Mouse (Mus musculus): ENCODE data around the gene Hist1h2br. TPM values are rescaled to one million over a fixed set of nuclear protein-coding genes. Genes with fewer than 3 reads are reported as not detected.
"Not testable (repeated sequence)": the region's sequence is repeated elsewhere in the genome, so short reads cannot be mapped to it uniquely, and the experiment has no call there.

The Hist1h2br gene
- 27.4 and 35.4 TPM in 2 replicates for polyA plus RNA-seq (2012; rRNA removed)

- not testable (repeated sequence) for H3K36me3 ChIP-seq (ENCODE audit: control insufficient read depth, insufficient read depth, low read length)
Measured at GRCm38 (mm10) chr13:21833461-21833860, at the start of gene Hist1h2br, which contains the start of gene Hist1h2ap. TSS of gene Hist1h2br (plus strand) at chr13:21833743. TSS of gene Hist1h2ap (minus strand) at chr13:21833507.

GRCm38 (mm10) chr13:21784311-21784710, 49.2 kb upstream of the Hist1h2br start:
- 69% methylated on average over 6 of the region's 6 CpGs for WGBS
- Histone ChIP-seq H3K4me3 (ENCODE audit: low read depth, low read length) (no peak overlapping the region), H3K27ac (ENCODE audit: insufficient read depth, low read depth, low read length) (no peak overlapping the region), H3K4me1 (ENCODE audit: control insufficient read depth, insufficient read depth, insufficient read length, low read length) (0 out of 2 replicates have a peak, but pooled peaks cover 2% of the 10 kb centered on the region), H3K36me3 (ENCODE audit: control insufficient read depth, insufficient read depth, low read length) (no peaks in the 10 kb centered on the region), H3K27me3 (ENCODE audit: control insufficient read depth, insufficient read depth, low read length) (no peaks in the 10 kb centered on the region)
- no peak for TF ChIP-seq CTCF (IDR thresholded peaks at IDR 0.05; ENCODE audit: extremely low read depth, insufficient read length, insufficient replicate concordance, low read depth, low read length)
- no peak for TF ChIP-seq POLR2A (IDR thresholded peaks at IDR 0.05; ENCODE audit: low read depth, low read length)

More at GRCm38 (mm10) chr13:21833461-21833860, at the start of gene Hist1h2br, which contains the start of gene Hist1h2ap:
- not testable (repeated sequence) for H3K27me3 ChIP-seq (ENCODE audit: control insufficient read depth, insufficient read depth, low read length); H3K4me3 ChIP-seq (ENCODE audit: low read depth, low read length); H3K27ac ChIP-seq (ENCODE audit: insufficient read depth, low read depth, low read length); H3K4me1 ChIP-seq (ENCODE audit: control insufficient read depth, insufficient read depth, insufficient read length, low read length)
- no CpG with 5 or more reads among the region's 24 CpGs for WGBS

GRCm38 (mm10) chr13:21786189-21786898, 47.2 kb upstream of the Hist1h2br start:
- Histone ChIP-seq H3K36me3 (ENCODE audit: control insufficient read depth, insufficient read depth, low read length) (no peaks in the 10 kb centered on the region), H3K27ac (ENCODE audit: insufficient read depth, low read depth, low read length) (peak overlapping the region; percentile 75), H3K27me3 (ENCODE audit: control insufficient read depth, insufficient read depth, low read length) (no peaks in the 10 kb centered on the region), H3K4me3 (ENCODE audit: low read depth, low read length) (peak overlapping the region; percentile 60), H3K4me1 (ENCODE audit: control insufficient read depth, insufficient read depth, insufficient read length, low read length) (no peaks in the 10 kb centered on the region)
- 9% methylated on average over 8 of the region's 8 CpGs for WGBS
- TF ChIP-seq POLR2A (IDR thresholded peaks at IDR 0.05; ENCODE audit: low read depth, low read length) (no peak), CTCF (IDR thresholded peaks at IDR 0.05; ENCODE audit: extremely low read depth, insufficient read length, insufficient replicate concordance, low read depth, low read length) (no peak)

DNA sequence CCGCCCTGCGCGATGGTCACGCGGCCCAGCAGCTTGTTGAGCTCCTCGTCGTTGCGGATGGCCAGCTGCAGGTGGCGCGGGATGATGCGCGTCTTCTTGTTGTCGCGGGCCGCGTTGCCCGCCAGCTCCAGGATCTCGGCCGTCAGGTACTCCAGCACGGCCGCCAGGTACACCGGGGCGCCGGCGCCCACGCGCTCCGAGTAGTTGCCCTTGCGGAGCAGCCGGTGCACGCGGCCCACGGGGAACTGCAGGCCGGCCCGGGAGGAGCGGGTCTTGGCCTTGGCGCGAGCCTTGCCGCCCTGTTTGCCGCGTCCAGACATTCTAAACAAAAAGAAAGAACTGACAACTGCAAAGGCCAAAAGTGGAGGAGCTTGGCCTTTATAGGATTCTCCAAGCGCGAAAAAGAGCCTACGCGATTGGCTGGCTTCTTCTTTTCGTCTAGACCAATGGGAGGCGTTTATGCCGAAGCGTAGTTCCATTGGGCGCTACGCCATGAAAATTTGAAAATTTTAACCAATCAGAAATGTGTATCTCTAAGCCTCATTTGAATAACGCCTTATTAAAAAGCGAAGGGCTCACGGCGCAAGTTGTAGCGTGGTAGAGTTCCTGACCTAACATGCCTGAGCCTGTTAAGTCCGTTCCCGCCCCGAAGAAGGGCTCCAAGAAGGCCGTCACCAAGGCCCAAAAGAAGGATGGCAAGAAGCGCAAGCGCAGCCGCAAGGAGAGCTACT, 46.5 kb upstream of the Hist1h2br start, which contains the start of the genes Hist1h2an and Hist1h2bp:
Hist1h2an (minus strand) TSS at position 320 of the 731 bp plus-strand sequence.
Hist1h2bp (plus strand) TSS at position 563 of the 731 bp plus-strand sequence.
- H3K4me1 ChIP-seq (ENCODE audit: control insufficient read depth, insufficient read depth, insufficient read length, low read length) = not testable (repeated sequence)
- H3K27ac ChIP-seq (ENCODE audit: insufficient read depth, low read depth, low read length) = peak within 1 kb of the TSS; percentile 75
- WGBS = under 1% methylated on average over 43 of the region's 63 CpGs

GRCm38 (mm10) chr13:21787760-21788593, 45.6 kb upstream of the Hist1h2br start:
- Histone ChIP-seq H3K4me3 (ENCODE audit: low read depth, low read length) (peak overlapping the region; percentile 33), H3K27me3 (ENCODE audit: control insufficient read depth, insufficient read depth, low read length) (no peaks in the 10 kb centered on the region), H3K27ac (ENCODE audit: insufficient read depth, low read depth, low read length) (no peak overlapping the region), H3K36me3 (ENCODE audit: control insufficient read depth, insufficient read depth, low read length) (no peaks in the 10 kb centered on the region), H3K4me1 (ENCODE audit: control insufficient read depth, insufficient read depth, insufficient read length, low read length) (no peaks in the 10 kb centered on the region)
- 31% methylated on average over 18 of the region's 21 CpGs for WGBS
- TF ChIP-seq CTCF (IDR thresholded peaks at IDR 0.05; ENCODE audit: extremely low read depth, insufficient read length, insufficient replicate concordance, low read depth, low read length) (no peak), POLR2A (IDR thresholded peaks at IDR 0.05; ENCODE audit: low read depth, low read length) (no peak)

More for the DNA sequence above, 46.5 kb upstream of the Hist1h2br start, which contains the start of the genes Hist1h2an and Hist1h2bp:
- H3K27me3 ChIP-seq (ENCODE audit: control insufficient read depth, insufficient read depth, low read length); H3K36me3 ChIP-seq (ENCODE audit: control insufficient read depth, insufficient read depth, low read length): not testable (repeated sequence)
- H3K4me3 ChIP-seq (ENCODE audit: low read depth, low read length) = peak within 1 kb of the TSS; percentile 65

DNA sequence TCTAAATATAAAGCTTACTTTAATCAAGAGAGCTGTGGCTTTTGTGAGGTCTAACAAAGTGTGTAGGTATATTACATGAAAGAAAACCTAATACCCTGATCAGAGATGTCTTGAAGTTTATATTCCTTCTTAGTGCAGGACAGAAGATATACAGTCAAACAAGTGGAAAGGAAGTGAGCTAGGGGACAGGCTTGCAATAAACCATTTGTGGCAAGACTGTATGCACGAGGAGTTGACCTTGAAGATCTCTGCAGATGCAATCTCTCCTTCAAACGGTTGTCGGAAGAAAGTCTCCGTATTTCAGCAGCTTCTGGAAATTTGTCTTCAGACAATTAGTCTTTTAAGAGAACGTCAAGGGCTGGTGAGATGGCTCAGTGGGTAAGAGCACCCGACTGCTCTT, 43.6 kb upstream of the Hist1h2br start:
- WGBS = 53% methylated on average over 6 of the region's 6 CpGs
- H3K36me3 ChIP-seq (ENCODE audit: control insufficient read depth, insufficient read depth, low read length) = no peaks in the 10 kb centered on the region
- no peaks in the 10 kb centered on the region for H3K4me1 ChIP-seq (ENCODE audit: control insufficient read depth, insufficient read depth, insufficient read length, low read length)
- no peak overlapping the region for H3K4me3 ChIP-seq (ENCODE audit: low read depth, low read length)
- H3K27ac ChIP-seq (ENCODE audit: insufficient read depth, low read depth, low read length) = no peak overlapping the region
- no peaks in the 10 kb centered on the region for H3K27me3 ChIP-seq (ENCODE audit: control insufficient read depth, insufficient read depth, low read length)
- TF ChIP-seq POLR2A (IDR thresholded peaks at IDR 0.05; ENCODE audit: low read depth, low read length) = no peak
- TF ChIP-seq CTCF (IDR thresholded peaks at IDR 0.05; ENCODE audit: extremely low read depth, insufficient read length, insufficient replicate concordance, low read depth, low read length) = no peak
